Mouse (Mus musculus): ENCODE data around the gene Pald1.

Gene Pald1

DNA sequence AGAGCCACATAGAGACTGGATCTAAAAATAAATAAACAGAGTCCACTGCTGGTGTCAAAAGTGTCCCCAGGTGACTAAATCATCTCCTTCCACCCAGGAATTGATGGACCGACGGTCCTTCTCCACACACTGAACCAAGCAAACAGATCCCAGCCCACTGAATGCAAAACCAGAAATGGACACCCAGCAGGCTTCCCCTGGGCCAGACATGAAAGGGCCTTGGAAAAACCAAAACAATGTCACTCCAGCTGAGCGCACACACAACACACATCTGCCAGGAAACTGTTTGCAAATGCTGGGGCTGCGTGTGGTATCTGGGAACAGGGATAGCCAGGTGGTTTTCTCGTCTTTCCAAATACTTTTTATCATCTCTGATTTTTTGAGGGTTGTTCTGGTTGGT is 13.6 kb downstream of the Pald1 start:
- peak; percentile 47 for DNase-seq (ENCODE audit: low spot score)

DNA sequence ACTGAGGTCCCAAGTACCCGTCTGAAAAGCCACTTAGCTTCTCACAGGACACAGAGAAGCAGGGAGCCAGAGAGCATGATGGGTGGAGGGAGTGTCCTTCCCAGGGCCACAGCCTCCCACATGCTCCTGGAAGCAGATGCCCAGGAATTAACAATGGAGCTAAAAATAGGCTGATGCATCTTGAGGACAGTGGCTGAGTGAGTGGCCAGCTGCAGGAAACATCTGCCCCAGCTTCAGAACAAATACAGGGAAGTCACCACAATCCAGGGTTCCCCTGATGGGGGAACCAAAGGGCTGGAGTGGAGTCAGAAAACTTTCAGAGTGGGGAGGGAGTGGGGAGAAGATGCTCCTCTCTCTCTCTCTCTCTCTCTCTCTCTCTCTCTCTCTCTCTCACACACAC is 17.4 kb downstream of the Pald1 start:
- no peak for DNase-seq (ENCODE audit: low spot score)

DNA sequence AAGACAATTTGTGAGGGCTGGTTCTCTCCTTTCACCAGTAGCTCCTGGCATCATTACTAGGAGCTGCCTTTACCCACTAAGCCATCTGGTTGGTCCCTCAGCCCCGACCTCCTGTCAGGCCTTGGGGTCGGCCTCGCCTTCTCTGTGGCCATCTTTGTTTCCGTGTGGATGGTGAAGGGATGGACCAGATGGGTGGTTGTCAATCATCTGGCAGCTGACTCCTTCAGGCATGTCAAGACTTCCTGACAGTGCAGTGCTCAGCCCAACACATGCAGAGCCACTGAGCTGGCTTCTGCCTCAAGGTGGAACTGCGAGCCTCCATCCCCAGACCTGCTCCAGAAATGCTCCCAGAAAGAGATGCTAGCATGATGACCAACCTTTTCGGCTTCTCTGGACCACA is 18.9 kb downstream of the Pald1 start:
- DNase-seq (ENCODE audit: low spot score): no peak

DNA sequence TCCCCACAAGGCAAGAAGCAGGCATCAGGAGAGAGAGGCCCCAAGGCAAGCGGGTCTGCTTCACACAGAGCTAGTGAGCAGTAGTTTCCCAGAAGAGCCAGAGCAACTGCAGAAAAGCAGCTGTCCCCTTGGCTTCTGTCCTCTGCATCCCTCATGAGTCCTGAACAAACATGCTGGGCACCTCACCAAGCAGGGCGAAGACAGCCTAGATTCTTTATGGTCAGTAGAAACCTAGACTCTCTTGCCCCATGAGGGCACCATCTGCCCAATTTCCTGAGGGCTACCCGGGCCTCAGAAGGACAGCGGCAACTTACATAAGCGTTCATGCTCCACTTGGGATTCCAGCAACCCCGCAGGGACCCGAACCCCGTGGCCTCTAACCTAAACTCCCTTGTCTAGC is 20.3 kb downstream of the Pald1 start:
- DNase-seq (ENCODE audit: low spot score): no peak

DNA sequence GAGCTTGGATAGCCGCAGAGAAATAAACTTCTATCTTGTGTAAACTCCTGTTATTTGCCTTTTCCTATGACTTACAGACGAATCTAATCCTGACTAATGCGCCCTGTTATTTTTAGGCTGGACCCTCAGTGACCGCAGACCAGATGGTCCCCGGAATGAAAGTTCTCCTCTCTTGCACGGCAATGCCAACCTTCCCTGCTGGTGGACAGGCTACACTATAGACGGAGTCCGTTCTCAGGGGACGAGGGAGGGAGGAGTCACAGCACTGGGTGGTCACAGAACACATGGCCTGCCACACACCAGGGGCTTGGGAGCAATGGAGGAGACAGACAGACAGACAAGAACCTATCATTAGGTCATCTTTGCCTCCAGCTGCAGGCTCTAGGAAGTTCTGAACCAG is 20.8 kb downstream of the Pald1 start:
- no peak for DNase-seq (ENCODE audit: low spot score)

DNA sequence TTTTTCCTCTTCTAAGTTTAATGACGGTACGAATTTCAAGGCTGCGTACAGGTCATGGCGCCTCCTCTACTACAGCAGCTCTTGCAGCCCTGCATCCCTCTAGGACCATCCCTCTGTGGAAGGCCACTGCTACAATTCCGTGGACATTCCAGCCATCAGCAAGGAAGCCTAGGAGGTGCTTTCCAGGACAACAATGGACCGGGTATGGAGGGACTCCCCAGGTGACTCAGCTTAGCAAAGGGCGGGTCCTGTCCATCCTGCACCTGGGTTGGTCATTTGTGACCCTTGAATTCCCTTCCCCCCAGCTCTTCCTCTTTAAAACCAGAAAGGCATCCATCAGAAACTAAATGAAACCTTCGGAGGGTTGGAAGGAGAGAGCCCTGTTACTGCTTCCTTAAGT is 22.7 kb downstream of the Pald1 start:
- no peak for DNase-seq (ENCODE audit: low spot score)

DNA sequence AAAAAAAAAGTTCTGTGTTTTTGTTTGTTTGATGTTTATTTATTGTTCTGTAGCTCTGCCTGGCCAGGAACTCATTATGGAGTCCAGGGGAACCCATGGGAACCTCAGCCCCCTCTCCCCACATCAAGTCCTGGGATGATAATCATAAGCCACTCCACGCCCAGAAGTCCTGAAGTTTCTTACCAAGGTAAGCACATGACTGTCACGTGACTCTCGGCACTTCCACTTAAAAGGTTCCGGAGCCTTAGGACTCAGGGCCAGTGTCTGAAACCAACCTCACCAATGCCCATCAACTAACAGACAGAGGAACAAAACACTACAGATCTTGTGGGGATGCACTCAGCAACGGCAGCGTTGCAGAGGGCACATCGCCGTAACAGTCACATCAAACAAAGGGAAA is 23.9 kb downstream of the Pald1 start:
- DNase-seq (ENCODE audit: low spot score): no peak

DNA sequence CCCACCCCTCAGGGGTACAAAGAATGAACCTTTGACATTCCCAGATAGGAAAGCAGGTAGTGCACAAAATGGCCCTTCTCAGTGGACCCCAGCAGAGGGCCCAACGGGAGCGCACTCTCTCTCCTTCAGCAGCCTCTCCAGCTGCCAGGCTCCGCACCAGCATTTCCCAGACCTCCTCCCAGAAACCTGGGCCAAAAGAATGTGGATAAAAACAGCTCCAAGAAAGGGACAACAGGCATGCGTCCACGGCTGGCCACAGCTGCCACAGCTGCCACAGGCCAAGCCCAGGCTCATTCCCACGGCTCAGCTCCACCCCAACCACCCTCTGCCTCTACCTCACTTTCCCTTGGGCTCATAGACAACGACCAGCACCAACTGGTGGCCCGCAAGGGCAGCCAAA is 25.7 kb downstream of the Pald1 start:
- DNase-seq (ENCODE audit: low spot score): no peak

DNA sequence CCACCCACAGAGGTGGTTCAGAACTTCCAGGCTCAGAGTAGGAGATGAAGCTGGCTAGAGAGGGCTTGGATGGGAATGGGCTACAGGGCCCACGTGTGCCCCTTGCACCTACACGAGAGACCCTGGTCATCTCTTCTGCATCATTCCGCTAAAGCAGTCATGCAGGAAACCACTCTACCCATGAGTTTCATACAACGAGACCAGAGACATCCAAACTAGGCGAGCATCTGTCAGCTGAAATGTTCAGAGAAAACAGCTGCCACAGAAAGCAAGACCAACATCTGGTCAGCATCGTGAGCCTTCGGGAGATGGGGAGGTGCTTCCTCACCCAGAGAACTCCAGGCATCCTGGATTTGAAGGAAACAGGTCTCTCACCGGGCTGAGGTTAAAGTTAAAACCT is 26.8 kb downstream of the Pald1 start:
- DNase-seq (ENCODE audit: low spot score): no peak

DNA sequence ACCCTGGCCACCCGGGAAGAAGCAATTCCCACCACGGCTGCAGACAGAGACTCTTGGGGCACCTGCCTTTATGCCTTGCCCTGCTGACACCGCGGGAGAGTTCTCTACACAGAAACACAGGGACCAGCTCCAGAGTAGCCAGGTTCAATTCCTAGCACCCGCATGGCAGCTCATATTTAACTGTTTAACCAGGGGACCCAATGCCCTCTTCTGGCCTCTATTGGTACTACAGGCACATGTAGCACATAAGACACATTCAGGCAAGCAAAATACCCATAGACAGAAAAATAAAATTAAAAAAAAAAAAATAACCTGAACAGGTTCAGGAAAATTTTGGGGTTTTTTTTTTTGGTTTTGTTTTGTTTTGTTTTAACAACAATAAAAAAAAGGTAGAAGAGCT is 27.2 kb downstream of the Pald1 start:
- DNase-seq (ENCODE audit: low spot score): no peak

DNA sequence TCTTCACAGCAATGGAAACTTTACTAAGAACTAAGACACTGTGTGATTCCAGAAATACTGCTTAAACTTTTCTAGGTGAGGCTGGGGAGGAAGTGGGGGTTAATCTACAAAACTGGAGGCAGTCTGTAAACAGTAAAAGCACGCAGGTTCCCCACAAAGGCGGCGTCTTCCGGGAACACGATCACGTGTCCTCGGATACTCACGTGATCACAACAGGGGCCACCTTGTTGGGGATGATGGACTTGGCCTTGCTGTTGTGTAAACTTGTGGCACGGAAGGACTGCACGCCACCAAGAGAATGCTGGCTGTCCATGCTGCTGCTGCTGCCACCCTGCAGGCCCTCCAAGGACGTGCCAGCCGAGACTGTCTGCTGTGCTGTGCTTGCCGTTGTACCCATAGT is 27.7 kb downstream of the Pald1 start:
- DNase-seq (ENCODE audit: low spot score): no peak

DNA sequence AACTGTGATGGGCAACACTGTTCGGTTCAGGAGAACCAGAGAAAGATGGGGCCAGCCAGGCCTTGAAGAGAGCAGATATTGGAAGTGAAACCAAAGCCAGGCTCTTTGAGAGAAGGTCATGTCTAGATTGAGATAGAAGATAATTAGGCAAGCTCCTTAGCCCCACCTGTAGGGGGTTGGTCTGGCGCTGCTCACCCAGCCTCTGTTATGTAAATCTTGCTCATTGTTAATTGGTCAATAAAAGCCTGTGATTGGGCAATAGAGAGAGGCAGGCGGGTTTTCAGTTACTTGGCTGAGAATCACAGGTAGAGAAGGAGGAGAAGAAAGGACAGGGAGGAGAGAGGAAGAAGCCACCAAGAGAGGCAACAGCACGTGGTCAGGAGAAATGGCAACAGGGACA is 32.1 kb downstream of the Pald1 start:
- no peak for DNase-seq (ENCODE audit: low spot score)

DNA sequence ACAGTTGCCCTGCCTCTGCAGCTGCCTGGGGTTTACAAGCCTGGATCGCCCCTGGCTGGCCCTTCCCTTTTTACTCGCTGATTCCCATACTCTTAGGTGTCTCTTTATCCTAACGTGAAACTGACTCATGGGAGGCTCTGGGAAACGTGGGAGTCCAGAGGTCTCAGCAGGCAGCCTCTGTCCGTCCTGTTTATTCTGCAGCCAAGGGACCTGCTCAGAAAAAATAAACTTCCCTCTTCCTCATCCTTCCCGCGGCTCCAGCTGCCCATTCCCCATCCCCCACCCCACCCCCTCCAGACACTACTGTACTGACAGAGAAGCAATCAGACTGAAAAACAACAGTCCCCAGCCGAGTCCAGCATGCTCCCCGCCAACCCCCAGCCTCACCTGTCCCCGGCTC is 37.0 kb downstream of the Pald1 start:
- DNase-seq (ENCODE audit: low spot score): no peak

DNA sequence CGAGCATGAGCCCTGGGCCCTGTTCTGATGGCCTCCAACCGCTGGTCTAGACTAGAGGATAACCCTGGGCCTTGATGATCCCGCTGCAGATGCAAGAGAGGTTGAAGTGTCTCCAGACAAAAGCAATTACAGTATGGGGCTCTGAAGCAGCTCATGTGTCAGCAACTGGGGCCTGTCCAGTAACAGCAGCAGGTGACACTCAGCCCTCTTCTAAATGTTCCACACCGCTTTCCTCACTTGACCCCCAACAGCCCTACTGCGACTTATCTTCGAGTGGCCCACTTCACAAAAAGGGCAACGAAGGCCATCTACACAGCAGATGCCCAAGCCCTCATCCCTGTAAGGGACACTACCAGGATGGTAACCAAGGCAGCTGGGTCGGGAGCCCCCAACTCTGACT is 38.2 kb downstream of the Pald1 start:
- DNase-seq (ENCODE audit: low spot score): no peak

DNA sequence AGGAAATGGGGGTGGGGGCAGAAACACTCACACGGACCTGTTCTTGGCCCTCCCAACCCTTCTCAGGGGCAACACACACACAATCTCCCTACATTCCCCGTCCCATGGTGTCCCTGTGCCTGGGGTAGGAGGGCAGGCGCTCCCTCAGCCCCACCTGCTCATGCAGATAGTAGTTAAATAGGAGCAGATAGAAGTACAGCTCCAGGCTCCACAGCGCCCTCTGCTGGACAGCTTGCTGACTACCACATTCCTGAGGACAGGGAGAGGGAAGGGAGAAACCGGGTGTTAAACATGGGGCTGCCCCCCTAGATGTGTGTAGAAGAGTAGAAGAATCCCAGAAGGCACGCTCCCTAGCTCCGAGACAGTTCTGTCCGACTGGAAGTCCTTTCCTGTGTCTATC is 39.4 kb downstream of the Pald1 start:
- DNase-seq (ENCODE audit: low spot score): peak; percentile 59

DNA sequence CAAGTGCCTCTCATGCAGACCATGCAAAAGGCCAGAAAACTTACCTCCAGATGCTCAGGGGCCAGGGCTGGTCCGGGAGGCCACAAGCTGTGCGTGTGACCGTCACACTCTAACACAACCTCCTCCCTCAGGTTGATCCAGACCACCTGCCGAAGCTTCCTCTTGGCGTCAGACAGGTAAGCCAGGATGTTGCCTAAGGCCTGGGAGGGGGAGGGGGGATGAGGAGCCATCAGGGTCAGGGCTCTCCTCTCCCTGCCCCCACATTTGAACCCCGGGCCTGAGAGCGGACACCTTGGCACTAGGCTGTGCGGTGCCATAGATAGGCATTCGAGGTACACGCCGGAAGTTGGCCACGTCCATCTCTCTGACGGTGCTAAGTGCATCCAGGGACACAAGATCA is 40.6 kb downstream of the Pald1 start:
- no peak for DNase-seq (ENCODE audit: low spot score)

DNA sequence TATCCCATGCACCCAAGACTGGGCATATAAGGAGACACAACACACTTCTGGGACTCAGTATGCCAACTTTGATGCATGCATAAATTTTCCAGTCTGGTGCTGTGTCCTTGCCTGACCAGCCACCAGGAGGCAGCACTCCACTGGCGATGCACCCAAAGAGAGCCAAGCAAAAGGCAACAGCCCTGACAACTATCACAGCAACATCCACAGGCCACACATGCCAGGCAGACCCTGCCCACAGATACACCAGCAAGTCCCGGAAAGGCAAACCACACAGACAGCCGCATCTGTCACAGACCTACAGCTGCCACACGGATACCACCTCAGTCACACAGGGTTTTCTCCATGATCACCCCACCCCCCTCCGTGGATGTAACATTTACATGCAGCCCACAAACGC is 41.8 kb downstream of the Pald1 start:
- peak; percentile 70 for DNase-seq (ENCODE audit: low spot score)

DNA sequence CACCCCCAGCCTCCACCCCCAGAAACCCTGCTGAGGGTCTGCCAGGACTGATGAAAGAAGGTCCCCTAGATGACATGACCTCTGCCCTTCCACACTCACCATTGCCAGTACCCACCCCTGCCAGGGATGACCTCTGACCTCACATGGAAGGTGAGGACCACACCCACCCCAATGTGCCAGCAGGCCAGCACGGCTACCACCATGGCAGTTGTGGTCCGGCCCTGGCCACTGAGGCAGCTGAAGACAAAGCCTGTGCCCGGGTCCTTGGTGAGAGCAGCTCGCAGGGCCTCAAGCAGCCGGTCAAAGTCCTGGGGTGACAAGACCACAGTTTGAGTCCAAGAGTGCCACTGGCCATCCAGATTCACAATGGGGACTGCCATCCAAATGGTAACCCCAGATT is 42.3 kb downstream of the Pald1 start:
- no peak for DNase-seq (ENCODE audit: low spot score)

DNA sequence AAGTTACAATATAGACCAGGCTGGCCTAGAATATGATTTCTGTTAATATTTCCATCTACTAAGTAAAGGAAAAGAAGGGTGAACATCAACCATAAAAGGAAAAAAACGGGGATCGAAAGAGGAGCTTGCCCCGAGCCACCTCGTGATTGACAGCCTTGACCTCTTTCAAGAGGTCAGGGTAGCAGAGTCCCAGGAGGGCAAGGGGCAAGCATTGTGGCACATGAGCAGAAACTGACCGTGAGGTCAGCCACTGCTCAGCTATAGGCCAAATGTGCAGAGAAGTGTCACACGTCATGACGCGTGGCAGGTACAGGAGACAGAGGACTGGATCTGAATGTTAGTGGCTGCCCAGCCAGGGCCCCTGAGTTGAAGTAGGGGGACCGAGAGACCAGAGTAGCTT is 43.1 kb downstream of the Pald1 start:
- DNase-seq (ENCODE audit: low spot score): no peak

DNA sequence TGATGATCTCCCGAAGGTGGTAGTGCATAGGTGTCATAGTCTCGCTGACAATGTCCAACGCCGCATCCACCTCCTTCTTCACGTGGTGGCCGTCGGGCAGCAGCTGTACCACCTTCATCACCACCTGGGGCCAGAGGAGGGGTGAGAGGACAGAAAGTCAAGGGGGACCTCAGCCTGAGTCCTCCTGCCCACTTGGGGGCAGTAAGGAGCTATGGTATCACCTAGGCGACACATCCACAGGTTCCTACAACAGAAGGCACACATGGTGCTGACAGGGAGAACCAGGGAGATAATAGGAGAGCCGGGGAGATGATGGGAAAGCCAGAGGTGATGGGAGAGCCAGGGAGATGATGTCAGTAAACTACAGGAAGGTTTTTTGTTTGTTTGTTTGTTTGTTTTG is 44.1 kb downstream of the Pald1 start:
- DNase-seq (ENCODE audit: low spot score): no peak

DNA sequence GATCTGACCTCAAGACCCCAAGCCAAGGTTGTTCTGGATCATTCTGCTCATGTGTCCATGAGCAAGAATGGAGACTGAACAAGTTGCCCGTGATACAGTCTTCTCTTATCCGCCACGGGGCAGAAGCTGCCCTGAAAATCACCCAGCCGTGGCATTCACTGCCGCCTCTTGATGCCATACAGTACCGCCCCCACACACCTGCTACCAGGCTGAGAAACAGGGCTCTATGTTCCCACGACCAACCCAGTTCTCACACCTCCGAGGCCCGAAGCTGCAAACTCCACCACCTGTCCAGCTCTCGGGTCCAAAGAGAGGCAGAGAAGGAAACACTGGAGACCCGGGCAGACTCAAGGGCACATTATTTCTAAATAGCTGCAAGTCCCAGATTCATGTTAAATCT is 45.7 kb downstream of the Pald1 start:
- no peak for DNase-seq (ENCODE audit: low spot score)

DNA sequence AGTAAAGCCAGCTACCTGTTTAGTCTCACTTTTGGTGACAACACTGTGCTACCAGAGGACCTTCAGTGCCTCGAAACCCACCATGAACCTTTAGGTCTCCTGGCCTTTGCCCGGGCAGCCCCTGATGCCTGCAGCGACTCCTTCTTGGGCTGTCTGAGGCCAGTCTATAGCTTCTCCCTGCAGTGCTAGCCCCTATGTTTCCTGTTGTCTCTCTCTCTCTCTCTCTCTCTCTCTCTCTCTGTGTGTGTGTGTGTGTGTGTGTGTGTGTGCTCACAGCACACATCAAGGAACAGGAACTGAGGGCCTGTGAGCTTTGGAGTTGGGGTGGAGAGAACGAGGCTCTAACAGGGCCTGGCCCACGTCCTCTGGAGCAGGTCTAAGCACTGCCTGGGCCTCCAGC is 46.7 kb downstream of the Pald1 start:
- DNase-seq (ENCODE audit: low spot score): no peak

DNA sequence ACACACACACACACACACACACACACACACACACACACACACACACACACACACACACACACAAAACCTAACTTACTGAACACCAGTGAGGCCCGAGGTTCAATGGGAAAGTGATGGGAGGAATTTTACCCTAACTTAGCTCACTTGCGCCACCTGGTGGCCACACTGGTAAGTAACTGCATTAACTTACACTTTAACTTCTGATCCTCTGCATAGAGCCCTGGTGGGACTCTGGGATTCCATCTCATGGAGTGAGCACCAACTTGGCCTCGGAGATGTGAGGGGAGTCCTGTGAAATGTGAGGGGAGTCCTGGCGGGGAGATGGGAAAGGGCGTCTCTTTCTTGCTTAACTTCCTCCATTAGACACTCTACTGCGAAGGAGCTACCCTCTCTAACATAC is 47.2 kb downstream of the Pald1 start:
- DNase-seq (ENCODE audit: low spot score): peak; percentile 75

DNA sequence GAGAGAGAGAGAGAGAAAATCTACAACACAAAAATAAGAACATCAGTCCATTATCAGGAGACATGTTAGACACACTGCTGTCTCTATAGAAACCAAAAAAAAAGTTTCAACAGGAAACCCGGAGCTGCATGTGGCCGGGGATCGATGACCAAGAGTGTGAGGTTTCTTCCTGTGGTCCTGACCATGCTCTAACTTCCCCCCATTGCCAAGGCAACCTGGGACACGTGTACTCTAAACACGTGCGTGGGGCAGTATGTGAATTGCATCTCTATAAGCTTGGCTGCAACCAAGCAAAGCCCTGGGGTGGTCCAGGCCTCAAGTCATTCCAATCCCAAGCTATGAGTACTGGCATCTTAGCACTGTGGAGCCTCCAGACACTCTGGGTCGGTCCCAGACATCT is 48.8 kb downstream of the Pald1 start:
- no peak for DNase-seq (ENCODE audit: low spot score)

DNA sequence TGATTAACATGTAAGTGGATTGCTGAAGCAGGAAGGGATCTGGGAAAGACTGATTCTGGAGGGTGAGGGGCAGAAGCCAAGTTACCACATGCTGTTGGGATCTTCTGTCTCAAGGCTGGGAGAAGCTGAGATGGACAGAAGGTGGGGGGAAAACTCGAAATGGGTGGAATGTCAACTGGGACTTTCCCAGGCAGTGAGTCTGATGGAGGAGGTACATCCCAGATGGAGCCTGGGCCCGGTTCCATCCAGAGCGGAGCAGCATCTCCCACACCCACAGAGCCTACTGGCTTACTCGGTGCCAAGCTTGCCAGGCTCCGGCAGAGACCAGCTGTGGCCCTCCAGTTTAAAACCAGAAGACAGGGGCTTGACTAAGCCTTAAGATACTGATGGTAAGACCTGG is 52.3 kb downstream of the Pald1 start:
- no peak for DNase-seq (ENCODE audit: low spot score)

DNA sequence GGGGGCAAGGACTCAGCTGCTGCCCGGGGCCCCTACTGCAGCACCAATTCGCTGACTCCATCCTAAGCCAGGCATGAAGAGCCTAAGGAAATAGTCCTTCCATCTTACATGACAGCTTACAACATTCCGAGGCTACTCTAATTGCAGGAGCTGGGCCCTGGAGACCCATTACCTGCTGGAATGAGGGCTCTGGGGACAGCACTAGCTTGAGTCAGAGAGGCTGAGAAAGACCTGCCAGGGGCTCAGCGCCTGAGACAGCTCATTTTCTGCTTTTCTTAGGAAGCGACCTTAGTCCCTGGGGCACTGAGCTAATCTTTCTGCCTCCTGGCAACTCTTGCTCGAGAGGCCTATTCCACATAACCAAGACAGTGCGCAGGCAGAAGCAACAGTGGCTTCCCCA is 54.4 kb downstream of the Pald1 start:
- DNase-seq (ENCODE audit: low spot score): no peak
